Mouse (Mus musculus): Measurements from ENCODE around the gene Tex38.

Tex38 gene

GRCm38 (mm10) chr4:115780918-115781317 lies at the start of gene Tex38:
Tex38 (minus strand) TSS chr4:115781018.
- DNase-seq (ENCODE audit: low spot score in 2 of 2): no peak

- no peak for DNase-seq (ENCODE audit: low spot score in 2 of 2)
These were observed 49.7 kb upstream of the Tex38 start for GRCm38 (mm10) chr4:115830491-115830890.

DNA sequence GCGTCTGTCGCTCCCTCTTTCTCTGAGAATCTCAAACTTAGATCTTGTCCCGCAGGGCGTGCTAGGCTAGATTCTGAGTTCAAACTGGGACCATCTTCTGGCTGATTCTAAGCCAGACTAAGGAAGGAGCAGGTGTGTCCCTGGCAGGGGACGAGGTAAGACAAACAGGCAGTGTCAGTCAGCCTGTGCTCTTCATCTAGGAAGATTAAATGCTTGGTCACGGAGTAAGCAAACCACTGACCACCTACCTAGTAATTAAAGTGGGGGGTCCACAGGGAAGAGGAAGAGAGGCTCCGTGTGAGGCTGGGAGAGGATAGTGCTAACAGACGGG lies 47.7 kb upstream of the Tex38 start:
- no peak for DNase-seq (ENCODE audit: low spot score in 2 of 2)

DNA sequence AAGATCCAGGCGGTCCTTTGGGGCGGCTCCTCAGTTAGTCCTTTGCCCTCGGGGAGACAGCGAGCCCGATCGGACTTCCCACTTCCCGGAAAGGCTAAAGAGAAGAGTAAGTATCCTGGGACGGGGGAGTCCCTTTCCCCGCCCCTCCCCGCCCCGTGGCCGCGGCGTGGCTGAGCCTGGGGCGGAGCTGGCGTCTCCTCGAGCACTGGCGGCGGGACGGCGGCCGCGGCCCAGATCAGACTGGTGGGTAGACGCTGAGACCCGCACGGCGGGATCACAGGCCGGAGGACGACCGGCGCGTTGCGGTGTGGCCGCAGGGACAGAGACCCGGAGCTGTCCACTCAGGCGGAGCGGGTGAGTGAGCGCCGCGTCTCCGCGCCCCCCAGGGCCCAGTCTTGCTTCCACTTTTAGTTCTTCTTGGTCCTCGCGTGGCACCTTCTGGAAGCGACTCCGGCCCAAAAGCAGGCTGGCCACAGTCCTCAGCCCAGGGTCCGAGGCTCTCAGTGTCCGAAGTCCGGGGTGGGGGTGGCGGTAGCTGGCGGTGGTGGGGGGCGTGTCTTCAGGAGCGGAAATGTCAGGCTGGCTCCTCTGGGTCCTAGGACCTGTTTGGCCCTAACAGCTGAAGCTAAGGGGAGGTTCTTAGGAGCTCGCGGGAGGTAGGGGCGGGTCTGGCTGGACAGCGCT lies 47.2 kb upstream of the Tex38 start, which contains the start of gene Mob3c:
Gene Mob3c, plus strand, starts transcription at position 205 of the 684 bp plus-strand sequence.
- DNase-seq (ENCODE audit: low spot score in 2 of 2): peak; percentile 58 to 61

- DNase-seq (ENCODE audit: low spot score in 2 of 2): no peak
These were observed 46.7 kb upstream of the Tex38 start for GRCm38 (mm10) chr4:115827535-115827887.

DNA sequence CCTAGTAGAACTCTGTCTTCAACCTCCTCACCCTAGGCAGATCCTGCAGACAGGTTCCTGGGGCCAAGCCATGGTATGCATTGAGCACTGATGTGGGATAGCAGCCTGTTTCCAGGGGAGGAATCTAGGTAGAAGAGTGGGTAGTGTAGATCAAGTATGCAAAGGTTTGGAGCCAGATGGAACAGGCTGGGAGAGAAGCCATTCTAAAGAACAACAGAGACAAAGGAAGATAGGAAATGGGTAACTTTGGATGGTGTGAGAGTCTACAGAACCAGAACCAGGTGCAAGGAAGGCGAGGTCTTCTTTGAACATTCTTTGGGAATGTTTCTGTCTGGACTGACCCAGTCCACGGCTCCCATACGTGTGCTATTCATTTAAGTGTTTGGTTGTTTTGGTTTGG lies 46.2 kb upstream of the Tex38 start:
- DNase-seq (ENCODE audit: low spot score in 2 of 2): no peak

- no peak for DNase-seq (ENCODE audit: low spot score in 2 of 2)
These were observed 44.5 kb upstream of the Tex38 start for GRCm38 (mm10) chr4:115825271-115825670.

GRCm38 (mm10) chr4:115824178-115824577 lies 43.4 kb upstream of the Tex38 start:
- DNase-seq (ENCODE audit: low spot score in 2 of 2): no peak

DNA sequence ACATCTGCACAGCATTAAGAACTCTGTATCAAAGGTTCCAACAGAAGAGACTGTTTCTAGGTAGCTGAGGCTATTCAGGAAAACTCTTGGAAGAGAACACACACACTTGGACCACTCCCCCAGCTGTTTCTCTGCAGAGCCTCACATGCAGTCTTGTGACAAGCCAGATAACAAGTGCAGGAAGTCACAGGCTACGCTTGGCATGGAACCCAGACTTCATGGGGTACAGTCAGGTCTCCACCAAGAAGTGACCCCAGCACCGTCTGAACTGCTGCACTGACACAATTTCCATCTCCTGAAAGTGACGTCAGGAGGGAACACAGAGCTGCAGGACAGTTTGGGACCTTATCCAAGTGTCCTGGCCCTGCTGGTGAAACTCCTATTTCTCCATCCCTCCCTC lies 41.1 kb upstream of the Tex38 start:
- DNase-seq (ENCODE audit: low spot score in 2 of 2): no peak

DNA sequence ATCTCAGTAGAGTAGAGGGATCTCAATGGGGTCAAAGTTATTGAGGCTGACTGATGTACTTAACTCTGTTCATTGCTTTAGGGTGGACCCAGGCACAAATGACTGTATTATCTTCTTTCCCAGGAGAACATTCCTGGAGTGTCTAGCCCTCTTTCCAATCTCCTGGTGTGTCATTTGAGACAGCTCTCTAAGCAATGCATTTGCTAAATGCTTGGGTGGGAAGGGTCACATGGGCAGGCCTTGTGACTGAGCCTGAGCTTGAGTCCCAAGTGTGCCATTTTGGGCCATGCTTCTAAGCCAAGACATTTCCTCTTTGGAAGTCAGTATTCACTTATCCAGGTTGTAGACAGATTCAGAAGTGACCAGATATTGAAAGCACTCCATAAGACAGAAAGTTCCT lies 40.6 kb upstream of the Tex38 start:
- no peak for DNase-seq (ENCODE audit: low spot score in 2 of 2)

DNA sequence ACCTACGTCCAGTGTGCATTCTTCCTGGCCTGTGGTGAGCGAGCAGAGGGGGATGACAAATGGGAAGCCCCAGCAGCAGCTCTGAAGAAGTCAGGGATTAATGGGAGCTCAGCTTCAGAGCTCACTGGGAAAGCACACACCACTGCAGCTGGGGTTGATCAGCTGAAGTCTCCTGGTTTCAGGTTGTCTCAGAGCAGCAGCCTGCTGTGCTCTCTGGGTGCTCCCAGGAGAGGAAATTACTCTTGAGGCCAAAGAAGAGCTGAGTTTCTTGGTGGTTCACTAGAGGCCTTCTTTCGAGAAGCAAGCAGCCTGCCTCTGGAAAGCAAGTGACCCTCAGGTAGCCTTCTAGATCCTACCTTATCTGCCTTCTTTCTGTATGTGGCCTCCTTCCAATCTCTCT lies 40.1 kb upstream of the Tex38 start:
- no peak for DNase-seq (ENCODE audit: low spot score in 2 of 2)

DNA sequence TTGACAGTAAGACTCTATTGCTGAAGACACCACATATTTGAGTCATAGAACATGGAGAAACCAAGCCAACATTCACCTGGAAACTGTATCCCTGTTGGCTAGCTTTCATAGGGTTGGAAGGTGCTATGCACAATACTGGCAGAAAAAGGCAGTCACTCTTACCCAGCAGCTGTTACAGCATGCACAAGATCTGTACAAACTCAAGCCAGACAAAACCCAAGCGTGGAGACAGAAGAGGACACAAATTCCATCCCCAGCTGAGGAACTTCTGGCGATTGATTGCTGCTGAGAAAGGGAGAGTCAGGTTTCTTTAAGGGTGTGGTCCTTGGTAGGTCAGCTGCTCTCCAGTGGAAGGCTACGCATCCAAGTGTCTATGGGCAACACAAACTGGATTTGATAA lies 39.4 kb upstream of the Tex38 start:
- DNase-seq (ENCODE audit: low spot score in 2 of 2): no peak

DNA sequence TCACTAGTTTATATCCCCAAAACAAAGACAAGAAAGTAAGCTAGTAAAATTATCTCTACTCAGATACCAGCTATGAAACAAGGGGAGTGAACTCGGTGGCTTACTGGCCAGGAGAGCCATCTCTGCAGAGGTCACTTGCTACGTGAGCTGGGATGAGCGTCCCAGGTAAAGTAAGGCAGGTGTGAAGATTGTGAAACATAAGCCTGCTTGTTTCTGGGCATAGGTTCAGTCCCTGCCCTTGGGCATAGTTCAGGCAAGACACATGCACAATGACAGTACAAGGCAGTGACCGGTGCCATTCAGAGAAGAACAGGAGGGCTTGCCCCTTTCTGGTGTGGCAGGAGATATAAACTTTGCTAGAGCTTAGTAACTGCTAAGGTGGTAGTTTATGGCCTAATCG lies 34.8 kb upstream of the Tex38 start:
- no peak for DNase-seq (ENCODE audit: low spot score in 2 of 2)

DNA sequence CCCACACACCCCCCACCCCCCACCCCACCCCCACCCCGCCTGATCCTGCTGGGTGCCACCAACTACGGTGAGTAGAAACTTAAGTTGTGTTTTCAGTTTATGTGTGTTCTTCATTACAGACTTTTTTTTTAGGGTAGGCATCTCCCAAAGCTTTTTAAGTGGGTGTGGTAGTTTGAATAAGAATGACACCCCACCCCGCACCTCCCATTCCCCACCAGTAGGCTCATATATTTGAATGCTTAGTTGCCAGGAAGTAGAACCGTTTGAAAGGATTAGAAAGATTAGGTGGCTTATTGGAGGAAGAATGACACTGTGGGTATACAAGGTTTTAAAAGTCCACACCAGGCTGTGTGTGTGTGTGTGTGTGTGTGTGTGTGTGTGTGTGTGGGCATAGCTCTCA lies 31.5 kb upstream of the Tex38 start:
- DNase-seq (ENCODE audit: low spot score in 2 of 2): no peak

DNA sequence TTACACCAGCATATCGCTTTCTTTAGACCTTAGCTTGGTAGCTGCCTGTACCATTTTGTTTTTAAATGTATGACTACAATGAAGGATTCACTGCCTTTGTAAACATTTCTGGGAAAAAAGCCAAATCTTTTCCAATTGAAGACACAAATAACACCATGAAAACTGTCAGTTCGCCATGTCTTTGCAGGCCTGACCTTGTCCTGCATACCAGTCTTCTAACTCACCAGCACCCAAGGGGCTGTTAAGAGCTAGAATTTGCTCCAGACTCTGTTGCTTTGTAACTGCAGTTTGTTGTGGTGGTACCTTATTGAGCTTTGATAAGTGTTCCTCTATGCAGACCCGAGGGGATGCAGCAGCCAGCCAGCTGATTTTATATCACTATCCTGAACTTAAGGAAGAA lies 19.2 kb upstream of the Tex38 start:
- DNase-seq (ENCODE audit: low spot score in 2 of 2): no peak

GRCm38 (mm10) chr4:115795360-115795759 lies 14.5 kb upstream of the Tex38 start:
- no peak for DNase-seq (ENCODE audit: low spot score in 2 of 2)

- no peak for DNase-seq (ENCODE audit: low spot score in 2 of 2)
These were observed 10.0 kb upstream of the Tex38 start for GRCm38 (mm10) chr4:115790864-115791263.

DNA sequence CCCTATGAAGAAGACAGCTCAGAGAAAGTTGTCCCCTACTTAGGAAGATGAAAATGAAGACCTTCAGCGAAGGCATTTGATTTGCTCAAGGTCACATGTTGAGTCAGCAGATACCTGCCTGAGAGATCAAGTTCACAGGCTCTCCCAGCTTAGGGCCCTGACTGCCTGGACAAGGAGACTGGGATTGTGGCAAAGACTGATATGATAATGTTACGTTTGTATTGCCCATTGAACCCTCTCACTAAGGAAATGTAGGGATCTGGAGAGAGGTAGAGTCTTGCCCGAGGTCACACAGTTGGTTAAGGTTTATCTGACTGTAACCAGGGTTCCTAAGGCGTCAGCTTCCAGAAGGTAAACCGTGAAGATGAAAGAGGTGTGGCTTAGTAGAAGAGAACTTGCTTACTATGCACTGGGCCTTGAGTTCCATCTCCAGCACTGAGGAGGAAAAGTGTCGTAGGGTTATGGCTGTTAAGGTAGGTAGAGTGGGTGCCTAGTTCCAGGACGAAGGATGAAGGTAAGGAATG lies 4.8 kb upstream of the Tex38 start:
- no peak for DNase-seq (ENCODE audit: low spot score in 2 of 2)

DNA sequence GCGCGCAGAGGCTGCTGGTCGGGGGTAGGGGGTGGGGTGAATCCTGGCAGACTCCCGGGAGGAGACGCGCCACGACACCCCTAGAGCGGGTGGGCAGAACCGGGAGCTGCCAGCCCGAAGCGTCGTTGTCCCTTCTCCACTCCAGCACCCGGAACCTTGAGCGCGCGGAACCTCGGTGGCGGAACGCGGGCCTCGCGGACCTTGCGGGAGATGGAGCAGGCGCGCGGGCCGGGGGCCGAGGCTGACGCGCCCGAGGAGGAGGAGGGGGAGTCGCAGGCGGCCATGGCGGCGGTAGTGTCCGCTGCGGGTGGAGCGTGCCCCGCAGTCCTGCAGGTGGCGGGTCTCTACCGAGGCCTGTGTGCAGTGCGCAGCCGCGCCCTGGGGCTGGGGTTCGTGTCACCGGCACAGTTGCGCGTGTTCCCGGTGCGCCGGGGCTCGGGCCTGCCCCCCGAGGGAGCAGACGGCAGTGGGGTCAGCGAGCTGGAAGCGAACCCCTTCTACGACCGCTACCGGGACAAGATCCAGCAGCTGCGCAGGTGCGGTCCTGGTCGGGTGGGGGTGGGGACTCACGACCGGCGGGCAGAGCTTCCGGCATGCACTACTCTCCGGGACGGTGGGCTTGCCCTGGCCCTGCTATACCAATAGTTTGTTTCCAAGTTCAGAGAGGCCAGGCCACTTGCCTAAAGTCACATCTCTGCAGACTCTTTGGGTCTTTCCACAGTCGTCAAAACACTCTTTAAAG lies 4.1 kb upstream of the Tex38 start, which contains the start of gene Atpaf1:
Gene Atpaf1, plus strand, starts transcription at position 44 of the 742 bp plus-strand sequence.
- peak; percentile 40 to 59 for DNase-seq (ENCODE audit: low spot score in 2 of 2)

DNA sequence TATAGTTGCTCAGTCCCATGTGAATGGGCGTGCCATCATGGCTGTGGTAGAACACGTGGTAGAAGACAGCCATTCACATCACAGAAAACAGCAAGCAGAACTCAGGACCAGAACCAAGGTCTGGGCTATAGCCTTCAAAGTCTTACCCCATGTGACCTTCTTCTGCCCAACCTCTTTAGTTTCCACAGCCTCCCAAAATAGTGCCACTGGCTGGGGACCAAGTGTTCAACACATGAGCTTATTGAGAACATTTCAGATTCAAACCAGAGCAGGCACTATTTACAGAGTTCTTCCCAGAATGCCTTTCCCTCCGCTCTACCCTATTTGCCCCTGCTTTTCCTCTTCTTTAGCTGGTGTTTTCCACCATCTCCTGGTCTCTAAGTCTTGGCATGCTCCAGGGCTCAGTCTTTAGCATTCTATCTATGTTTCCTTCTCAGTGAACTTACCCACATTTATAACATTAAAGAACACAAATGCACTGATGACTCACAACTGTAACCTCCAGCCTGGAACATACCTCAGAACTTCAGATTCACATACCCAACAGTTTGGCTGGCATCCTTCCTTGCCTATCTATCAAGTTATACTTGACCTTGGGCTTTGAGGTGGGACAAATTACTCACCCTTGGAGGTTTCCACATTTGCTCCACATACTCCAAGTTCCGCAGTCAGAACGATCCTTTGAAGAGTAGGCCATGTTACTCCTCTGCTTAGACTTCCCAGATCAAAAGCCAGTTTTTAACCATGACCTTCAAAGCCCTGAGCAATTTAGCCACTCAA lies 1.4 kb upstream of the Tex38 start:
- DNase-seq (ENCODE audit: low spot score in 2 of 2): no peak

DNA sequence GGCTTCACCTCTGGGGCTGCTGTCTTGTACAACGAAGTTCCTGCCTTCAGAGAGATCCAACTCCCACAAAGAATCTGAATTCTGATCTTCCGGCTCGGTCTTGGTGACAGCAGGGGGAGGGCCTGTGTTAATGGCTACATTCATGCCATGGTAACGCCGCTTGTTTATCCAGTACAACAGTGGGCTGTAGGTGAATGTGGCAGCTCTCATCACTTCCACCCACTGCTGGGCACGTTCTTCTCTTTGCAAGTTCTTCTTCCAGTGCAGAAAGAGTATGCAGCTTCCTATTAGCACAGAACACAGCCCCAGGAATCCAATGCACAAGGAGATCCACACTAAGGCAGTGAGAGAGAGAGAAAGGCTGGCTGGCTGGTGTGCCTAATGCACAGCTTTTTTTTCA lies 549 bp downstream of the Tex38 start:
- DNase-seq (ENCODE audit: low spot score in 2 of 2): no peak

DNA sequence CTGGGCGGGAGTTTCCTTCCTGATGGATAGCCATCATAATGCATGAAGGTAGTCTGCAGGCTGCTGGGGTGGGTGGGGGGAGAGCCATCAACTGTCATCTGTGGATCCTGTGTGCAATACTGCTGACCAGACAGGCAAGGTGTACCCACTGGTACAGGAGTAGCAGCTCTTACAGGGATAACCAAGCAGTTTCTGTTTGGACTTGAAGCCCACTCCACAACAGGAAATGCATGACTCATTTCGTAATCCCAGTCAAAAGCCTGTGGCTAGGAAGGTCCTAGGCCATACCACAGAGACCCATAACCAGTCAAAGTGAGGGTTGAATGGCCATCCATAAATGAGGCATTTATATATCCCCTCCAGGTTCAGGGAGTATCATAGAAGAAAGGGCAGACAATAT lies 3.2 kb downstream of the Tex38 start:
- DNase-seq (ENCODE audit: low spot score in 2 of 2): no peak

GRCm38 (mm10) chr4:115775056-115775455 lies 5.8 kb downstream of the Tex38 start:
- no peak for DNase-seq (ENCODE audit: low spot score in 2 of 2)

Data from natural killer cell, adult 2 months (primary cell).